Mouse (Mus musculus) ES-E14 (cell line): ENCODE measurements at regions not wholly inside any gene's neighbourhood (a gene's known extent, or its start where the extent isn't known, plus 50 kb on each side); places are given as distances from the start of the nearest gene placed in this dataset.

Experiments used
- DNase-seq: peaks from one replicate; pipeline ENCODE4 v3.0.0-alpha.2; 2013; ENCODE audit warnings: low read depth, low spot score
- H3K27ac ChIP-seq: 2 replicates; pipeline ENCODE4 v1.5.1; 2012; ENCODE audit warnings: low read depth, mild to moderate bottlenecking, low read length, moderate library complexity, mixed read lengths; ENCODE audit not compliant: poor library complexity, insufficient read depth, severe bottlenecking
- H3K36me3 ChIP-seq: 2 replicates; pipeline ENCODE4 v1.6.1; 2012; ENCODE audit warnings: mild to moderate bottlenecking, low read length, moderate library complexity, mixed read lengths; ENCODE audit not compliant: control insufficient read depth, poor library complexity, insufficient read depth, severe bottlenecking
- H3K4me1 ChIP-seq, 2 experiments: fragments of 150-350 bp in 1 of 2; sonication (generic) in 1 of 2; 2 replicates each; pipeline ENCODE4 v1.6.1; 2012; ENCODE audit warnings: low read length in 2 of 2, mild to moderate bottlenecking in 1 of 2, mixed read lengths in 1 of 2; ENCODE audit not compliant: control insufficient read depth in 2 of 2, insufficient read depth in 2 of 2, poor library complexity in 1 of 2
- H3K4me3 ChIP-seq, 2 experiments: fragments of 150-350 bp in 1 of 2; sonication (generic) in 1 of 2; 2 replicates each; pipeline ENCODE4 v1.5.1; 2012; ENCODE audit warnings: low read length in 2 of 2, low read depth in 1 of 2, mild to moderate bottlenecking in 1 of 2, mixed read lengths in 1 of 2; ENCODE audit not compliant: insufficient read depth in 1 of 2, poor library complexity in 1 of 2, severe bottlenecking in 1 of 2
- H3K9ac ChIP-seq: 2 replicates; pipeline ENCODE4 v1.6.1; 2012; ENCODE audit warnings: low read depth, mild to moderate bottlenecking, low read length, mixed read lengths; ENCODE audit not compliant: poor library complexity, insufficient read depth, severe bottlenecking
- H3K9me3 ChIP-seq: fragments of 150-350 bp; sonication (generic); 2 replicates; pipeline ENCODE4 v1.6.1; 2012; ENCODE audit warnings: low read depth, mild to moderate bottlenecking, low read length; ENCODE audit not compliant: control insufficient read depth, insufficient read depth
- CHD2 ChIP-seq: IDR thresholded peaks from 2 replicates; pipeline ENCODE4 v1.6.1; 2014; ENCODE audit warnings: mild to moderate bottlenecking, low read depth, low read length, inconsistent platforms
- HCFC1 ChIP-seq: IDR thresholded peaks from 2 replicates; pipeline ENCODE4 v1.6.1; 2012; ENCODE audit warnings: low read length, inconsistent platforms, borderline replicate concordance; ENCODE audit not compliant: insufficient read depth
- MAFK ChIP-seq: IDR thresholded peaks from 2 replicates; pipeline ENCODE4 v1.6.1; 2014; ENCODE audit warnings: mild to moderate bottlenecking, low read depth, low read length, inconsistent platforms; ENCODE audit not compliant: insufficient read depth
- ZC3H11A ChIP-seq: IDR thresholded peaks from 2 replicates; pipeline ENCODE4 v1.6.1; 2012; ENCODE audit warnings: low read depth, mild to moderate bottlenecking, inconsistent platforms, low read length, borderline replicate concordance
- ZNF384 ChIP-seq: IDR thresholded peaks from 2 replicates; pipeline ENCODE4 v1.6.1; 2012; ENCODE audit warnings: low read depth, low read length, inconsistent platforms
- in situ Hi-C, 2 experiments: fragments of 600-800 bp; cut with MboI; formaldehyde crosslinking; loops; one replicate each; pipeline ENCODE4 v1.15.1; 2025; ENCODE audit warnings: low sequenced_read_pairs in 2 of 2, inconsistent platforms in 1 of 2; ENCODE audit not compliant: unreplicated experiment in 2 of 2

DNA sequence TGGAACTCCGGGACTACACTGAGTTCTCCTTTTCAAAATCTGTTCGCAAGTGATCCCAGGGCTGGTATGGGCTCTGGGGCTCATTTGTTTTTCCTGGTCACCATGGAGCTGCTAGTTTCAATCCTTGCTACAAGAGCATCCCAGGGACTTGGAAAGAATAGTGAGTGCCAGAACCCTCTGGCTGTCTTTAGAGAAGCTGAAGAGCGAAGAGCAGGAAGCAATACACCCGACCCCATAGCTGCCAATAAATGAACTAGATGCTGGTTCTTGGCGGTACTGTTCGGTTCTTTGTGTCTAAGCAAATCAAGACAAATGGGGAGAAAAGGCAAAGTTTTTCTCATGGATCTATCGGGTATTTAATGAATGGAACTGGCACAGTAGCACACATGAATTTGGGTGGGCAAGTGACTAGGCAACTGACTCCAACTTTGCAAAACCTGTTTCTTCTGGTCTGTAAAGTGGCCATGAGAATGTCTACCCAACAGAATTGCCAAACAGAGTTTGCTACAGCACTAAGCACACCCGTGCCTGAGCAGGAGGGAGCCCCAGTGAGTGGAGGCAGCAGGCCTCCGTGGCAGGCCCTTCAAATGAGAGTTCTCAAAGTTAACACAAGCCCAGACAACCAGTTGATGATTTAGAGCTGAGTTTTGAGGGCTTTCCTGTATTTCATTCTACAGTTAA, 2612.9 kb upstream of the Gm7489 start:
- Histone ChIP-seq H3K9ac (no peak overlapping the region), H3K27ac (no peak overlapping the region), H3K4me3 (no peak overlapping the region), H3K4me1 (no peaks in the 10 kb centered on the region), H3K36me3 (no peaks in the 10 kb centered on the region), H3K9me3 (no peaks in the 10 kb centered on the region)
- in situ Hi-C loops = no loop called here
- TF ChIP-seq ZC3H11A (no peak), ZNF384 (no peak), MAFK (no peak), CHD2 (no peak), HCFC1 (no peak)
- DNase-seq = no peak

GRCm38 (mm10) chr15:51285334-51285733, 2599.4 kb upstream of the Gm7489 start:
- Histone ChIP-seq H3K36me3 (no peaks in the 10 kb centered on the region), H3K4me3 (no peak overlapping the region), H3K27ac (no peak overlapping the region), H3K4me1 (no peaks in the 10 kb centered on the region), H3K9me3 (no peaks in the 10 kb centered on the region), H3K9ac (no peak overlapping the region)
- DNase-seq = no peak
- in situ Hi-C loops = no loop called here
- no peak for TF ChIP-seq CHD2
- no peak for TF ChIP-seq ZNF384
- no peak for TF ChIP-seq HCFC1
- no peak for TF ChIP-seq MAFK
- TF ChIP-seq ZC3H11A = no peak

GRCm38 (mm10) chr15:51286352-51286751, 2598.4 kb upstream of the Gm7489 start:
- TF ChIP-seq CHD2 (no peak), ZC3H11A (no peak), MAFK (no peak), ZNF384 (no peak), HCFC1 (no peak)
- in situ Hi-C loops = no loop called here
- H3K36me3 ChIP-seq = no peaks in the 10 kb centered on the region

GRCm38 (mm10) chr15:51288911-51289432, 2595.7 kb upstream of the Gm7489 start:
- Histone ChIP-seq H3K9me3 (no peaks in the 10 kb centered on the region), H3K27ac (no peak overlapping the region), H3K4me3 (no peak overlapping the region), H3K36me3 (no peaks in the 10 kb centered on the region), H3K9ac (no peak overlapping the region), H3K4me1 (no peaks in the 10 kb centered on the region)
- DNase-seq = no peak
- TF ChIP-seq ZC3H11A (no peak), HCFC1 (no peak), MAFK (no peak), CHD2 (no peak), ZNF384 (no peak)
- in situ Hi-C loops = no loop called here

More at GRCm38 (mm10) chr15:51286352-51286751, 2598.4 kb upstream of the Gm7489 start:
- Histone ChIP-seq H3K9ac (no peak overlapping the region), H3K4me3 (no peak overlapping the region), H3K9me3 (no peaks in the 10 kb centered on the region), H3K27ac (no peak overlapping the region), H3K4me1 (no peaks in the 10 kb centered on the region)
- DNase-seq = no peak

DNA sequence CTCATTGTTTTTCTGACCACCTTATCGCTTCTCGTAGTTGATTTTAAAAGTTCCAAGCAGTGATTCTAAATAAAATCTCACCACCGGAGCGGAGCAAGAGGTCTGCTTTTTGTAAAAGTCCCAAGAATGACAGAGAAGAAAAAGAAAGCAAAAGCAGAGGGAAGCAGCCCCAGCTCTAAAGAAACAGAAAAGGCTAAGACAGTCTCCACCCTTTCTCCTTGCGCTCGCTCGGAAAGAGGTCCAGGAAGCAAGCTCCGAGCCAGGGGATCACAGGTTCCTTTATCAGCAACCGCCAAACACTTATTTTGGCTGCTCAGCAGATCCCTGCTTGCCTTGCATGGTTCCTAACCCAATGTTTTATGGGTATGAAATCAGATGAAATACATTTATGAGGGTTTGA, 2594.8 kb upstream of the Gm7489 start:
- no peaks in the 10 kb centered on the region for H3K4me1 ChIP-seq
- H3K36me3 ChIP-seq = no peaks in the 10 kb centered on the region
- H3K9me3 ChIP-seq = no peaks in the 10 kb centered on the region
- H3K4me3 ChIP-seq = no peak overlapping the region
- no peak for DNase-seq
- TF ChIP-seq HCFC1 (no peak), ZC3H11A (no peak), CHD2 (no peak), MAFK (no peak), ZNF384 (no peak)
- H3K9ac ChIP-seq = no peak overlapping the region
- in situ Hi-C loops = no loop called here
- H3K27ac ChIP-seq = no peak overlapping the region
